Mouse (Mus musculus): Measurements from ENCODE around the gene 9230102O04Rik. TPM values are rescaled to one million over a fixed set of nuclear protein-coding genes. Genes with fewer than 3 reads are reported as not detected.

Gene 9230102O04Rik
- polyA plus RNA-seq, 1 experiment from 2014 or later: 3.5 TPM

DNA sequence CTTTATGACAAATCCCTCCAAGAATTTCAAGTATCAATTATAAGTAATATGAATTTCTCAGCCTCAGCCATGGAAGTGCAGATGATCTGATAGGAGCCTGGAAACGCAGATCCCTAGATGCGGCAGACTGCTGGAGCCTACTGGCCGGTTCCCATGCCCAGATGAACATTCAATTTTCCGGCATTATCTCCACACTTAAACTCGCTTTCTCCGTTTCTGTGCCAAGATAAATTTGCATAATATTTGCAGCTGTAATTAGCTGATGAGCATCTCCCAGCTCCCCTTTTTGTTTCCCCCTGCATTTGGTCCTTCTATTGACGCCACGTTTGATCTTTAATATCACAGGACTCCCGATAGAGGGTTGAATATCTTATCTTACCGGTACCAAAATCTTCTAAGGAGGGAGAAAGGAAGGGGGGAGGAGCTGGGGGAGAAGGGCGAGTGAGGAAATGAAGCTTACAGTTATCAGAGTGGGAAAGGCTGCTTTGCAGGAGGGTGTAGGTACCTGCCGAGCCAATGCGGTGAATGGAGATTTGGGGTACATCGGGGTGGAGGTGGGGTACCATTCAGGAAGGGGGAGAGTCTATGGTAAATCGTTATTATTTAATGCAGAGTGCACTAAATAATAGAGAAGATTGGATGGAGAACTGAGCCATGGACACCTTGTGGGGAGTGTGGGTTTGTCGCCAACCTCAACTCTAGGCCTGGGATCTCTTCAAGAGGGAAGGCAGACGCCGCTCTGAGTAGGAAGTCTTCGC lies 5.7 kb upstream of the 9230102O04Rik start:
- peaks cover 94% of the 10 kb centered on the region for H3K27me3 ChIP-seq
- H3K36me3 ChIP-seq: no peaks in the 10 kb centered on the region
- H3K9ac ChIP-seq: no peak overlapping the region
- peak overlapping the region; percentile 41; the same call in 1 of the 2 replicates for H3K4me2 ChIP-seq (replicated peaks)
- H3K27ac ChIP-seq: no peak overlapping the region
- ATAC-seq (ENCODE audit: low FRiP score): no peak
- no peak overlapping the region for H3K4me3 ChIP-seq
- WGBS: 2% methylated on average over 19 of the region's 19 CpGs
- H3K9me3 ChIP-seq (replicated peaks): no peaks in the 10 kb centered on the region
- peaks cover 18% of the 10 kb centered on the region for H3K4me1 ChIP-seq

- peak; percentile 52 for ATAC-seq (ENCODE audit: low FRiP score)
- no peak overlapping the region for H3K27ac ChIP-seq
- H3K9ac ChIP-seq: no peak overlapping the region
- H3K36me3 ChIP-seq: no peaks in the 10 kb centered on the region
- no peak overlapping the region for H3K4me2 ChIP-seq (replicated peaks)
- peaks cover 94% of the 10 kb centered on the region for H3K27me3 ChIP-seq
- H3K4me3 ChIP-seq: no peak overlapping the region
- peaks cover 21% of the 10 kb centered on the region for H3K4me1 ChIP-seq
- H3K9me3 ChIP-seq (replicated peaks): no peaks in the 10 kb centered on the region
- 1% methylated on average over 6 of the region's 6 CpGs for WGBS
Measured at GRCm38 (mm10) chr2:9893272-9893953, 4.1 kb upstream of the 9230102O04Rik start.

DNA sequence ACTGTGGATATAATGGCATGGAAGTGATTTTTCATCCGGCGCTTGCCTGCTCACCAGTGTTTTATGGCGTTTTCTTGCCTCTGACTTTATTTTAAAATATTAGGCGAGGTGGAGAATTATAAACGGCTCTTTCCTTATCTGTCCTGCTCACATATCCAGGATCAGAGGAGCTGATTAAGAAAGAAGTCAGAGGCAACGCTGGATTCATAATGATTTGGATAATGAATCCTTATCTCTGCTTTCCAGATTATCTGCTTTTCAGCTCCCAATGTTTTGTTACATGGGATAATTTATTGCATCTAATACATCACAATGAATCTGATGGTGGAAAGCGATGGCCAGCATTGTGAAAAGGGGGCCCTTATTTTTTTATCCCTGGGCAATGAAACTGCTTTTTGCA lies 3.2 kb upstream of the 9230102O04Rik start:
- Histone ChIP-seq H3K9me3 (replicated peaks) (no peaks in the 10 kb centered on the region), H3K27me3 (peaks cover 93% of the 10 kb centered on the region), H3K4me3 (no peak overlapping the region), H3K36me3 (no peaks in the 10 kb centered on the region), H3K4me1 (peaks cover 21% of the 10 kb centered on the region), H3K9ac (no peak overlapping the region), H3K4me2 (replicated peaks) (no peak overlapping the region), H3K27ac (no peak overlapping the region)
- 4% methylated on average over 7 of the region's 7 CpGs for WGBS
- no peak for ATAC-seq (ENCODE audit: low FRiP score)

GRCm38 (mm10) chr2:9890906-9891305 lies 1.6 kb upstream of the 9230102O04Rik start:
- Histone ChIP-seq H3K36me3 (no peaks in the 10 kb centered on the region), H3K4me1 (peaks cover 7% of the 10 kb centered on the region), H3K9ac (no peak overlapping the region), H3K4me3 (no peak overlapping the region), H3K27me3 (peaks cover 93% of the 10 kb centered on the region), H3K4me2 (replicated peaks) (no peak overlapping the region), H3K27ac (no peak overlapping the region), H3K9me3 (replicated peaks) (no peaks in the 10 kb centered on the region)
- ATAC-seq (ENCODE audit: low FRiP score): no peak
- 2% methylated on average over 5 of the region's 5 CpGs for WGBS

- Histone ChIP-seq H3K9ac (no peak overlapping the region), H3K36me3 (no peaks in the 10 kb centered on the region), H3K27ac (no peak overlapping the region), H3K4me3 (peak overlapping the region; percentile 22; the same call in 1 of the 2 replicates), H3K4me2 (replicated peaks) (peak overlapping the region; percentile 32; the same call in 1 of the 2 replicates), H3K4me1 (peaks cover 3% of the 10 kb centered on the region; the same call in 1 of the 2 replicates), H3K27me3 (peaks cover 93% of the 10 kb centered on the region), H3K9me3 (replicated peaks) (no peaks in the 10 kb centered on the region)
- no peak for ATAC-seq (ENCODE audit: low FRiP score)
- WGBS: 5% methylated on average over 8 of the region's 8 CpGs
Measured at GRCm38 (mm10) chr2:9890251-9890650, 911 bp upstream of the 9230102O04Rik start.

GRCm38 (mm10) chr2:9889651-9890183 lies 377 bp upstream of the 9230102O04Rik start, which contains the start of gene Gata3:
Gata3 (minus strand) TSS chr2:9890034.
- WGBS: 2% methylated on average over 23 of the region's 23 CpGs

DNA sequence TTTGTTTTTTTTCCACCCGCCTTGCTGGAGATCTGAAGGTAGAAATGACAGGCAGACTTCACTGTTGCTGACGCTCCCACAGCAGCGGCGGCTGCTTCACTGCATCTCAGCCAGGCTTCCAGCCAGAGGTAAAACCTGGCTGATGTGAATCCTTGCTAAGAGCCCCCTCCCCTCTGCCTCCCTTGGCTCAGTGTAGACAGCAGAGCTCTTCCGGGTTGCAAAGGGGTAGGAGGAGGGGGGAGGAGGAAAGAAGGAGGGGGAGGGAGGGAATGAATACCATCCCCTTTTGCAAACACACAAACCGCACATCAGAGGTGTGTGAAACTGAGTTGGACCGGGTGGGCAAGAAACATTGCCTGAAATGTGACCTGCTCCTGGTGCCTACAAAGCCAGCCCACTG lies 1.7 kb downstream of the 9230102O04Rik start:
- no peaks in the 10 kb centered on the region for H3K9me3 ChIP-seq (replicated peaks)
- H3K4me1 ChIP-seq: peaks cover 14% of the 10 kb centered on the region; the same call in 1 of the 2 replicates
- H3K36me3 ChIP-seq: no peaks in the 10 kb centered on the region
- no peak for ATAC-seq (ENCODE audit: low FRiP score)
- H3K27ac ChIP-seq: peak overlapping the region; percentile 49
- peak overlapping the region; percentile 44; the same call in 1 of the 2 replicates for H3K9ac ChIP-seq
- peak overlapping the region; percentile 6 for H3K4me2 ChIP-seq (replicated peaks)
- peaks cover 93% of the 10 kb centered on the region for H3K27me3 ChIP-seq
- peak overlapping the region; percentile 28 for H3K4me3 ChIP-seq
- 0% methylated on average over 7 of the region's 7 CpGs for WGBS

More at GRCm38 (mm10) chr2:9889651-9890183, 377 bp upstream of the 9230102O04Rik start, which contains the start of gene Gata3:
- H3K27me3 ChIP-seq: peaks cover 93% of the 10 kb centered on the region
- no peak within 1 kb of the TSS for H3K9ac ChIP-seq
- peak within 1 kb of the TSS; percentile 22 for H3K4me3 ChIP-seq
- H3K4me1 ChIP-seq: peaks cover 3% of the 10 kb centered on the region; the same call in 1 of the 2 replicates
- no peak within 1 kb of the TSS for H3K27ac ChIP-seq
- no peaks in the 10 kb centered on the region for H3K9me3 ChIP-seq (replicated peaks)
- no peaks in the 10 kb centered on the region for H3K36me3 ChIP-seq
- H3K4me2 ChIP-seq (replicated peaks): peak within 1 kb of the TSS; percentile 32
- no peak; the same call in 1 of the 2 replicates for ATAC-seq (ENCODE audit: low FRiP score)

DNA sequence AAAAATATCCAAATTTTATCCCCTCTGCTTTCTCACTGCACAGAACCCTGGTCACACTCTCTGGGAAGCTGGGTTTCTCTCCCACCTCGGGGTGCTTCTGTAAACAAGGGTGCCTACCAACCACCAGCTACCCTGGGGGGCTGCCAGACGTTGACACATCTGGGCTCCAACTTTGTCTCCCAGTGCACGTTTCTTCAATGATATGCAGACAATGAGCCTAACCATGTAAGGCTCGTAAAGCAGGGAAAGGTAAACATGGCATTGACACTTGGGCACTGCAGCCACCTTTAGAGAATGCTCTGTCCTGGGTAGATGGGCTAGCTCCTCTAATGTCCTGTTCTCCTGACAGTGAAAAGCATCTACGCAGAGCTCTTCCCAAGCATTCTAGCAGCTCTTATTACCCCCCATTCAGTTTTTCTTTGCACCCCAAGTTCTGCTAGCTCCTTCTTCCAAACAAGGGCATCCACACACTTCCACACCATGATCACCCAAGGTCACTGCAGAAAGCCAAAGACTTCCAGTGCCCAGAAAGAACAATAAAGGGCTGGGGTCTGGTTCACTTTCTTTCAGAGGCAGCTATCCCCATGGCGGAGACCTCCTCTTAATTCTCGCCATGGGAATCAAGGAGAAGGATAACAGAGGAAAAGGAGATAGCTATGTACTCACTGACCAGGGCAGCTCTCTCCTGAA lies 2.3 kb downstream of the 9230102O04Rik start:
- no peaks in the 10 kb centered on the region for H3K9me3 ChIP-seq (replicated peaks)
- ATAC-seq (ENCODE audit: low FRiP score): no peak
- H3K27ac ChIP-seq: peak overlapping the region; percentile 49
- 5% methylated on average over 7 of the region's 7 CpGs for WGBS
- no peak overlapping the region; the same call in 1 of the 2 replicates for H3K4me2 ChIP-seq (replicated peaks)
- peaks cover 94% of the 10 kb centered on the region for H3K27me3 ChIP-seq
- H3K4me1 ChIP-seq: peaks cover 19% of the 10 kb centered on the region; the same call in 1 of the 2 replicates
- H3K9ac ChIP-seq: peak overlapping the region; percentile 44
- H3K36me3 ChIP-seq: no peaks in the 10 kb centered on the region
- peak overlapping the region; percentile 28 for H3K4me3 ChIP-seq

DNA sequence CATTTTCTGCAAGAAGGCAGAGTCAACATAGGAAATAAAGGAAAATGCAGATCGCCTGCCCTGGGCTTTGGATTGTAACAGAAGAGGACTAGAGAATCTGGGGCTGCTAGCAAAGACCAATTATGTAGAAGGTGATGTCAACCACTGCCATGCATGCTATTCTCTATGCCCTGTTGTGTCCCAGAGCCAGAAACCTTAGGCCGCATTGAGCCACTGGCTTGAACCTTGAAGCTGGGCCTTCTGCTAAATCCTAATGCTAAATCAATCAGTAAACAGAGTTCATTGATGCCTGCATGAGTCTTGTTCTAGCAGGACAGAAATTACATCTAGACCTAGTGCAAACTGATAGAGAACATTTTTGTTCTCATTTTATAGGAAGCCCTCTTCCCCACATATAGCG lies 3.3 kb downstream of the 9230102O04Rik start:
- Histone ChIP-seq H3K27me3 (peaks cover 98% of the 10 kb centered on the region), H3K9me3 (replicated peaks) (no peaks in the 10 kb centered on the region), H3K9ac (0 out of 2 replicates have a peak overlapping the region, but pooled peaks have one; percentile 19), H3K4me3 (peak overlapping the region; percentile 28), H3K4me2 (replicated peaks) (peak overlapping the region; percentile 19; the same call in 1 of the 2 replicates), H3K27ac (0 out of 2 replicates have a peak overlapping the region, but pooled peaks have one; percentile 12), H3K36me3 (no peaks in the 10 kb centered on the region), H3K4me1 (peaks cover 24% of the 10 kb centered on the region)
- WGBS: 9% methylated on average over 3 of the region's 3 CpGs
- no peak for ATAC-seq (ENCODE audit: low FRiP score)

- Histone ChIP-seq H3K27me3 (peaks cover 95% of the 10 kb centered on the region), H3K36me3 (no peaks in the 10 kb centered on the region), H3K4me1 (peaks cover 26% of the 10 kb centered on the region), H3K27ac (no peak overlapping the region; the same call in 1 of the 2 replicates), H3K9me3 (replicated peaks) (no peaks in the 10 kb centered on the region), H3K9ac (no peak overlapping the region; the same call in 1 of the 2 replicates), H3K4me2 (replicated peaks) (no peak overlapping the region), H3K4me3 (peak overlapping the region; percentile 28)
- no peak for ATAC-seq (ENCODE audit: low FRiP score)
- 3% methylated on average over 14 of the region's 14 CpGs for WGBS
Measured at GRCm38 (mm10) chr2:9885217-9885770, 4.0 kb downstream of the 9230102O04Rik start.

- Histone ChIP-seq H3K9me3 (replicated peaks) (no peaks in the 10 kb centered on the region), H3K9ac (peak overlapping the region; percentile 39; the same call in 1 of the 2 replicates), H3K4me1 (peaks cover 27% of the 10 kb centered on the region), H3K27me3 (peaks cover 92% of the 10 kb centered on the region), H3K27ac (peak overlapping the region; percentile 66), H3K36me3 (no peaks in the 10 kb centered on the region), H3K4me3 (peak overlapping the region; percentile 28), H3K4me2 (replicated peaks) (peak overlapping the region; percentile 77)
- no peak for ATAC-seq (ENCODE audit: low FRiP score)
- 2% methylated on average over 15 of the region's 15 CpGs for WGBS
Measured at GRCm38 (mm10) chr2:9884533-9885216, 4.7 kb downstream of the 9230102O04Rik start.

Measured in hindbrain, embryonic 12.5 days (tissue).